Mouse (Mus musculus): ENCODE data around the gene Ctps2. TPM values are rescaled to one million over a fixed set of nuclear protein-coding genes. Genes with fewer than 3 reads are reported as not detected.
"Not testable (repeated sequence)": the region's sequence is repeated elsewhere in the genome, so short reads cannot be mapped to it uniquely, and the experiment has no call there.

Ctps2 gene
- 10 to 100 TPM; 23.6 to 28.3 TPM for total RNA-seq (2021)
- long read RNA-seq, experiment 1, transcript Ctps2-201 (19 exons, 3,353 nt): major isoform, 8 of 16 reads
- long read RNA-seq, experiment 1, partial matches to known transcripts: 2 of 16 reads
- long read RNA-seq, experiment 1, other reads (novel, unspliced or antisense): 2 of 16 reads
- long read RNA-seq, experiment 2, transcript Ctps2-204 (19 exons, 3,099 nt): major isoform, 8 of 27 reads
- long read RNA-seq, experiment 2, transcript Ctps2-201 (19 exons, 3,353 nt): minor isoform, 5 of 27 reads
- long read RNA-seq, experiment 2, partial matches to known transcripts: 2 of 27 reads
- long read RNA-seq, experiment 2, other reads (novel, unspliced or antisense): 12 of 27 reads

- DNase-seq (ENCODE audit: low spot score in 2 of 2): no peak
These were observed at the start of gene Ctps2 for GRCm38 (mm10) chrX:162900938-162901337. Ctps2 (plus strand) TSS chrX:162901238.

- no peak for DNase-seq (ENCODE audit: low spot score in 2 of 2)
These were observed 32.6 kb upstream of the Ctps2 start for GRCm38 (mm10) chrX:162868294-162868965.

GRCm38 (mm10) chrX:162871734-162872517, 29.1 kb upstream of the Ctps2 start:
- DNase-seq (ENCODE audit: low spot score in 2 of 2): peak in 1 of 2 experiments; percentile 8

GRCm38 (mm10) chrX:162873761-162874160, 27.3 kb upstream of the Ctps2 start:
- DNase-seq (ENCODE audit: low spot score in 2 of 2): no peak

- no peak for DNase-seq (ENCODE audit: low spot score in 2 of 2)
These were observed 22.8 kb upstream of the Ctps2 start for GRCm38 (mm10) chrX:162878236-162878635.

GRCm38 (mm10) chrX:162887931-162888511, 13.0 kb upstream of the Ctps2 start, which contains the start of gene Syap1:
Syap1 (minus strand) TSS chrX:162888447.
- peak; percentile 68 to 86 for DNase-seq (ENCODE audit: low spot score in 2 of 2)

GRCm38 (mm10) chrX:162888575-162889223, 12.3 kb upstream of the Ctps2 start:
- not testable (repeated sequence) for DNase-seq (ENCODE audit: low spot score in 2 of 2)

GRCm38 (mm10) chrX:162901371-162902039, 467 bp downstream of the Ctps2 start:
- peak; percentile 18 to 40 for DNase-seq (ENCODE audit: low spot score in 2 of 2)

- peak; percentile 16 to 17 for DNase-seq (ENCODE audit: low spot score in 2 of 2)
These were observed 1.1 kb downstream of the Ctps2 start for GRCm38 (mm10) chrX:162902040-162902734.

- DNase-seq (ENCODE audit: low spot score in 2 of 2): no peak
These were observed 6.5 kb downstream of the Ctps2 start for GRCm38 (mm10) chrX:162907554-162907953.

- DNase-seq (ENCODE audit: low spot score in 2 of 2): no peak
These were observed 12.6 kb downstream of the Ctps2 start for GRCm38 (mm10) chrX:162913651-162914050.

- DNase-seq (ENCODE audit: low spot score in 2 of 2): peak in 1 of 2 experiments; percentile 16
These were observed 14.7 kb downstream of the Ctps2 start for GRCm38 (mm10) chrX:162915697-162916096.

- DNase-seq (ENCODE audit: low spot score in 2 of 2): no peak
These were observed 20.6 kb downstream of the Ctps2 start for GRCm38 (mm10) chrX:162921487-162922125.

GRCm38 (mm10) chrX:162931467-162931866, 30.4 kb downstream of the Ctps2 start:
- DNase-seq (ENCODE audit: low spot score in 2 of 2): no peak

- DNase-seq (ENCODE audit: low spot score in 2 of 2): no peak
These were observed 41.0 kb downstream of the Ctps2 start for GRCm38 (mm10) chrX:162942027-162942426.

- peak in 1 of 2 experiments; percentile 19 for DNase-seq (ENCODE audit: low spot score in 2 of 2)
These were observed 48.9 kb downstream of the Ctps2 start for GRCm38 (mm10) chrX:162949811-162950439.

- DNase-seq (ENCODE audit: low spot score in 2 of 2): no peak
These were observed 56.9 kb downstream of the Ctps2 start for GRCm38 (mm10) chrX:162957921-162958320.

- DNase-seq (ENCODE audit: low spot score in 2 of 2): no peak
These were observed 62.8 kb downstream of the Ctps2 start for GRCm38 (mm10) chrX:162963840-162964239.
